Mouse (Mus musculus): ENCODE measurements around the gene Dtl.

DNA sequence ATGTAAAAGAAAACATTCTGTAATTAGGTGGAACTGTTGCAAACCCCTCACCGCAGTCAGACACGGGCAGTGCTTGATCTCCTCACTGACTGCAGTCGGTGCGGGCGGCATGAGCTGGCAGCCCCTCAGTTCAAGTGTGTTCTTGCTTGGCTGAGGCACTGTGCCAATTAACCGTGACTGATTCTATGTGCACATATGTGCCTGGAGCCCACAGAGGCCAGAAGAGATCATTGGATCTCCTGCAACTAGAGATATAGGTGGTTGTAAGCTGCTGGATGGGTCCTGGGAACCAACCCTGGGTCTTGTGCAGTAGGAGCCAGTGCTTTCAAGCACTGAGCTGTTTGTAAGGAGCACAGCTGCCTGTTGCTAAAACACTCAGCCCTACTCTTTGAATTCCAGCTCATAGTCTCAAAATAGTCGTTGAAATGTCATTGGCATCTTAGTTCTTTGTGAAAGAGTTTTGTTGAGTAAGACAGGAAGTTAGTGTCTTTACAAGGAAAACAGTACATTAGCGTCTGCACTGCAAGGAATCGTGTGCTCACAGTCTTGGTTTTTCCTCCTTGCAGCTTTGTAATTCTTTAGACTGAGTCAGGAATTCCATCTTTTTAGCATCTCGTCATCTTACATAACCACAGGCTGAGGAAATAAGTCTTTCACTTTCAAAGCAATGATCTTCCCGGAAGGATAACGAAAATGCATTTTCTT lies 16.8 kb upstream of the Dtl start:
- TF ChIP-seq CTCF (IDR thresholded peaks at IDR 0.05; ENCODE audit: low read depth, low read length) (no peak), GATA1 (IDR thresholded peaks at IDR 0.05; ENCODE audit: borderline replicate concordance, low read length) (no peak), GATA2 (IDR thresholded peaks at IDR 0.05; ENCODE audit: borderline replicate concordance, low read depth, low read length) (no peak)
